Mouse (Mus musculus): ENCODE data around the gene Slc4a11. TPM values are rescaled to one million over a fixed set of nuclear protein-coding genes. Genes with fewer than 3 reads are reported as not detected.

Gene Slc4a11
- polyA plus RNA-seq (2012; ENCODE audit: insufficient read depth, insufficient read length, missing spikeins) = not detected in 2 replicates

GRCm38 (mm10) chr2:130697153-130697810 lies at the start of gene Slc4a11:
Gene Slc4a11, minus strand, starts transcription at chr2:130697519.
- Histone ChIP-seq H3K4me3 (ENCODE audit: insufficient read depth, low read depth, low read length) (peak within 1 kb of the TSS; percentile 52), H3K27ac (replicated peaks; ENCODE audit: low read depth, low read length) (no peak within 1 kb of the TSS), H3K4me1 (ENCODE audit: control insufficient read depth, insufficient read depth, insufficient read length, low read length) (peaks cover 6% of the 10 kb centered on the region)

DNA sequence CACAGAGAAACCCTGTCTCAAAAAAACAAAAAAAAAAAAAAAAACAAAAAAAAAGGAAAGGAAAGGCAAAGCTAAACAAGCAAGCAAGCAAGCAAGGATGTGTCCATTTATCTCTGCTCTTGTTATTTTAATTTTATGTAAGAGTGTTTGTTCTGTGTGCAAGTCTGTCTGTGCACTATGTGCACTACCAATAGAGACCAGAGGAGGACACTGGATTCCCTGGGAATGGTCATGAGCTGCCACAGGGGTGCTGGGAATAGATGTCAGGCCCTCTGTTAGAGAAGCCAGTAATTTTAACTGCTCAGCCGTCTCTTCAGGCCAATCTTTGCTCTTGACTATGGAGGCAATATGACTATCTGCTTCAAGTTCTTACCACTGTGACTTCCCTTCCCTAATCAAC lies 46.3 kb upstream of the Slc4a11 start:
- Histone ChIP-seq H3K27ac (replicated peaks; ENCODE audit: low read depth, low read length) (no peak overlapping the region), H3K4me3 (ENCODE audit: insufficient read depth, low read depth, low read length) (no peak overlapping the region), H3K4me1 (ENCODE audit: control insufficient read depth, insufficient read depth, insufficient read length, low read length) (no peaks in the 10 kb centered on the region)

GRCm38 (mm10) chr2:130740096-130740495 lies 42.8 kb upstream of the Slc4a11 start:
- H3K27ac ChIP-seq (replicated peaks; ENCODE audit: low read depth, low read length) = no peak overlapping the region
- H3K4me3 ChIP-seq (ENCODE audit: insufficient read depth, low read depth, low read length) = no peak overlapping the region
- H3K4me1 ChIP-seq (ENCODE audit: control insufficient read depth, insufficient read depth, insufficient read length, low read length) = no peaks in the 10 kb centered on the region

DNA sequence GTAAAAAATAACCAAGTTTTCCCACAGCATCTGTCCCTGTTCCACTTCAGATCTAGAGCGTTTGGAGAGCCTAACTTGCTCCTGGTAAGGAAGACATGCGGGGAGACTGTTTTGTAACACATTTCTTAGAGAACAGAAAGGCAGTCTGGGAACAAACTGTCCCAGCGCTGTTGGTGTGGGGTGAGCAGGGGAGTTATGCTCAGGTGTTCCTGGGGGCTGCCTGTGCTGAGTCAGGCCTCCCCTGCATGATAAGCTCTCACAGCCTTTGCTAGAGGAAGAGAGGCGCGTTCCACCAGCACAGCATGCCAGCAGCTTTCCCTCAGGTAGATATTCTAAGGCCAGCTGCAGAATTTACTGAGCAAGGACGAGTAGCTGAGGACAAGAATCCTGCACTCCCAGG lies 40.7 kb upstream of the Slc4a11 start:
- Histone ChIP-seq H3K4me3 (ENCODE audit: insufficient read depth, low read depth, low read length) (no peak overlapping the region), H3K4me1 (ENCODE audit: control insufficient read depth, insufficient read depth, insufficient read length, low read length) (no peaks in the 10 kb centered on the region), H3K27ac (replicated peaks; ENCODE audit: low read depth, low read length) (no peak overlapping the region)

GRCm38 (mm10) chr2:130735281-130735680 lies 38.0 kb upstream of the Slc4a11 start:
- Histone ChIP-seq H3K4me3 (ENCODE audit: insufficient read depth, low read depth, low read length) (no peak overlapping the region), H3K27ac (replicated peaks; ENCODE audit: low read depth, low read length) (no peak overlapping the region), H3K4me1 (ENCODE audit: control insufficient read depth, insufficient read depth, insufficient read length, low read length) (no peaks in the 10 kb centered on the region)

DNA sequence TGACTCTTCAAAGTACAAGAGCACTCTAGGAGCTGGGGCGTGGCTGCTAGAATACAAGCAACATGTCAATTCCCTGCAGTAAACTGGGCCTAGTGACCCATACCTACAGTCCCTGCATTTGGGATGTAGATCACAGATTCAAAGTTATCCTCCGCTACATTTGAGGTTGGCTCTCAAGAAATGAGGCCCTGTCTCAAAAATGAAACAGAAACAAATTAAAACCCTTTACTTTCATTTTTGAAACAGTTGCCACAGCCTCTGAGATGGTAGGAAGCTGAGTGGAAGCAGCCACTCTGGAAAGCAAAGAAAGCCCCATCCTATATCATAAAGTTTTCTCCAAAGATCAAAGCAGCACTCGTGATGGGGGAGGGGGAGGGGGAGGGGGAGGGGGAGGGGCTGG lies 36.1 kb upstream of the Slc4a11 start:
- Histone ChIP-seq H3K27ac (replicated peaks; ENCODE audit: low read depth, low read length) (no peak overlapping the region), H3K4me3 (ENCODE audit: insufficient read depth, low read depth, low read length) (no peak overlapping the region)

GRCm38 (mm10) chr2:130731855-130732254 lies 34.5 kb upstream of the Slc4a11 start:
- no peak overlapping the region for H3K4me3 ChIP-seq (ENCODE audit: insufficient read depth, low read depth, low read length)
- H3K4me1 ChIP-seq (ENCODE audit: control insufficient read depth, insufficient read depth, insufficient read length, low read length) = peaks cover 9% of the 10 kb centered on the region; the same call in 1 of the 2 replicates
- no peak overlapping the region for H3K27ac ChIP-seq (replicated peaks; ENCODE audit: low read depth, low read length)

More for the DNA sequence above, 36.1 kb upstream of the Slc4a11 start:
- H3K4me1 ChIP-seq (ENCODE audit: control insufficient read depth, insufficient read depth, insufficient read length, low read length) = peaks cover 3% of the 10 kb centered on the region; the same call in 1 of the 2 replicates

DNA sequence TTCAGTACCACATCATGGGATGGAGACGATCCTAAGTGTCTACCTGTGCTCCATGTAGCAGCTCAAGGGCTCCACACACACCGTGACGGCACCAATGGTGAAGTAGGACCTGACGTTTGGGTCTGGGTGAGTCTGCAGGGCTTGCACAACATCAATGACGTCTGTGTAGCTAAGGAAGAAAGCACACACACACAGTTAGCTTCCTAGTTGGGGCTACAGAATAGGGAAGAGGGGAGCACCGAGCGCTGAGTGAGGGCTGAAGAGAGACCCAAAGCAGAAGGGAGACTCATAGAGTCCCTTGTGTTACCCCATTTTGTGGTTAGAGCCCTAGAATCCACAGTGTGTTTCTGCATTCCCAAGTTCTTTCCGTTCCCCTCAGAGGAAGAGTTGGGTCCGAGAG lies 33.4 kb upstream of the Slc4a11 start:
- H3K4me1 ChIP-seq (ENCODE audit: control insufficient read depth, insufficient read depth, insufficient read length, low read length) = peaks cover 9% of the 10 kb centered on the region; the same call in 1 of the 2 replicates
- no peak overlapping the region for H3K4me3 ChIP-seq (ENCODE audit: insufficient read depth, low read depth, low read length)
- no peak overlapping the region for H3K27ac ChIP-seq (replicated peaks; ENCODE audit: low read depth, low read length)

DNA sequence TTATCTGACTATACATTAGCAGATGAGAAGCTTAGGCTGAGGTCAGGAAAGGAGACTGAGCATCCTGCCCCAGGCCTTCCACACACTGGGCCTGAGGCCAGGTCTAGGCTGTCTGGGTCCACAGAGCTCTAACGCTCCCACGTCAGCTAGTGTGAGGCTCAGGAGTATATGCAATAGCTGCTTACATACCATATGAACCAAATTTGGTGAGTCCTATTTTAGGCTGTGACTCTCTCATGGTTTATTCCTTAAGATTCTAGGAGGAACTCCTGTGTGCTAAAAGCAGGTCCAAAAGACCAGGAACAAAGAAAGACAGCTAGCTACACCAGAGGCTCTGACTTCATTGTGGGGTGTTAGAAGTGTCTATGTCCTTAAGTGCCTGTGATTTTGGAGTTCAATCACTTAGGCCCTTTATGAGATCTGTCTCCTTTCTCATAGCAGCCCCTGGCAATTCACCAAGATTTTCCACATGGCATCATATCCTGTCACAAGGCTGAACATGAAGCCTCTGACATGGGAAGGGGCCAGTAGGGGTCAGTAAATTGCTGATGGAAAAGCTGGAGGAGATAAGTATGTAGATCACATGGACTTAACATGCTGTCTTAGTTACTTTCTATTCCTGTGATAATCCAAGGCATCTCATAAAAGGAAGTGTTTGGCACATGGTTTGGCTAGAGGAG lies 31.7 kb upstream of the Slc4a11 start:
- Histone ChIP-seq H3K27ac (replicated peaks; ENCODE audit: low read depth, low read length) (peak overlapping the region; percentile 59), H3K4me3 (ENCODE audit: insufficient read depth, low read depth, low read length) (no peak overlapping the region), H3K4me1 (ENCODE audit: control insufficient read depth, insufficient read depth, insufficient read length, low read length) (peaks cover 18% of the 10 kb centered on the region)

- Histone ChIP-seq H3K4me1 (ENCODE audit: control insufficient read depth, insufficient read depth, insufficient read length, low read length) (peaks cover 19% of the 10 kb centered on the region), H3K4me3 (ENCODE audit: insufficient read depth, low read depth, low read length) (no peak overlapping the region), H3K27ac (replicated peaks; ENCODE audit: low read depth, low read length) (peak overlapping the region; percentile 54)
Measured at GRCm38 (mm10) chr2:130727752-130728151, 30.4 kb upstream of the Slc4a11 start.

DNA sequence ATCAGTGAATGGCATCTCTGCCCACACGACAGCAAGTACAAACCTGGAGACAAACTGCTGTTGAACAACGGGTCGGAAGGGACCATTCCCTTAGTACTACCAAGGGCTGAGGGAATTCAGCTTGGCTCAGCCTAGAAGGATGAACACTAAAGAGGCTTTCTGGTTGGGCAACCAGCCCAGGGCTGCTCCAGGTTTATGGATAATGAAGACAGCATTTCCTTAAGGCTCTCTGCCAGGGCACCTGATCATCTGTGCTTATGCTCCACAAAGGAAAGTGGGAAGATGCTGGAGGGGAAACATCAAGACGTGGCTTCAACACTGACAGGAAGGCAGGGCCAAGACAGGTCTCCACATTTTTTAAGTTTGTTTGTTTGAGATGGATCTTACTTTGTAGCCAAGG lies 27.1 kb upstream of the Slc4a11 start:
- H3K27ac ChIP-seq (replicated peaks; ENCODE audit: low read depth, low read length) = peak overlapping the region; percentile 35; the same call in 1 of the 2 replicates
- no peak overlapping the region for H3K4me3 ChIP-seq (ENCODE audit: insufficient read depth, low read depth, low read length)
- H3K4me1 ChIP-seq (ENCODE audit: control insufficient read depth, insufficient read depth, insufficient read length, low read length) = peaks cover 19% of the 10 kb centered on the region

- Histone ChIP-seq H3K4me3 (ENCODE audit: insufficient read depth, low read depth, low read length) (no peak overlapping the region), H3K27ac (replicated peaks; ENCODE audit: low read depth, low read length) (no peak overlapping the region), H3K4me1 (ENCODE audit: control insufficient read depth, insufficient read depth, insufficient read length, low read length) (no peaks in the 10 kb centered on the region)
Measured at GRCm38 (mm10) chr2:130717951-130718350, 20.6 kb upstream of the Slc4a11 start.

DNA sequence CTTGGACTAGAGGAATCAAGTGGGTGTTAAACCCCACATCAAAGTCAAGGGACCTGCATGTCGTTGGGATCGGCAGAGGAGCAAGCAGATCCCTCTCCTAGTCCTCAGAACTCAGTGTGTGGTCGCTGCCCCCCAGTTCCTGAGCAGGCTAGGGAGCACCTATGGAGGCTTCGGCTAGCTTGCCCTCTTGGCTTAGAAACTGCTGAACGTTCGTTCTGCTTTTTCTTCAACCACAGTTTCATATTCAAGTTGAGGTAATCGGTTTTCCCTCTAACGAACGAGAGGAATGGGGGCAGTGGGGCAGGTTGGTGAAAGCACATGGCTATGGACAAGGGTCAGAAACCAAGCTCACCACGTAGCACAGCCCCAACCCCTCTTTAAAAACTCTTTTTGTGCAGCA lies 9.7 kb upstream of the Slc4a11 start:
- no peaks in the 10 kb centered on the region for H3K4me1 ChIP-seq (ENCODE audit: control insufficient read depth, insufficient read depth, insufficient read length, low read length)
- no peak overlapping the region for H3K4me3 ChIP-seq (ENCODE audit: insufficient read depth, low read depth, low read length)
- no peak overlapping the region for H3K27ac ChIP-seq (replicated peaks; ENCODE audit: low read depth, low read length)

DNA sequence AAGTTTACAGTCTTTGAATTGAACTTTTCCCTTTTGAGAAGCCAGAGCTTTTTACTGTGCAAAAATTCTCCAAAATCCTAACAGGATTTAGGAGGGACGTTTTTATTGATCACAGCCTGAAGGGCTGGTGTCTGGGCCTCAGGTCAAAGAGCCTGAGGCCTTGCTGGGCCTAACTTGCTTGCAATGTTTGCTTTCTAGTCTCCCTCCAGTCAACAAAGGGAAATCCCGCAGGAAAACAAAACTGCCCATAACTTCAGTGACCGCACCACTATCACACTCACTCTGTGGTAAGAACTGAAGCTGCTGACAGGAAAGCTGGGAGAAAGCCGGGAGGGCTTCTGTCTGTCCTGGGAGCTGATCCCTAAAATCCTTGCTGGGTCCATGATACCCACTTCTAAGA lies 9.3 kb upstream of the Slc4a11 start:
- H3K4me3 ChIP-seq (ENCODE audit: insufficient read depth, low read depth, low read length) = no peak overlapping the region
- H3K27ac ChIP-seq (replicated peaks; ENCODE audit: low read depth, low read length) = no peak overlapping the region
- H3K4me1 ChIP-seq (ENCODE audit: control insufficient read depth, insufficient read depth, insufficient read length, low read length) = no peaks in the 10 kb centered on the region

DNA sequence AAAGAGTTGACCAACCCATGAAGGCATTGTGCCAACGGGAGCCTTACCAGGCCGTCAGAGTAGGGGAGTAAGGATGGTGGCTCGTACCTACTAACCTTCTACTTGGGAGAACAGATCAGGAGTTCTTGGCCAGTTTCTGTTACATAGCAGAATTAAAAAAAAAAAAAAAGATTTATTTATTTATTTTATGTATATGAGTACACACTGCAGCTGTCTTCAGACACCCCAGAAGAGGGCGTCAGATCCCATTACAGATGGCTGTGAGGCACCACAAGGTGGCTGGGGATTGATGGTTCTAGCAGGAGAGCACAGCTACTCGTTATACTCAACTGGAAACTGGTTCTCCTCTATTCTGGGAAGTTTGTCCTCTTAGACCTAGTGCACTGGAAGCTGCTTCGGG lies 7.9 kb upstream of the Slc4a11 start:
- Histone ChIP-seq H3K4me1 (ENCODE audit: control insufficient read depth, insufficient read depth, insufficient read length, low read length) (no peaks in the 10 kb centered on the region), H3K4me3 (ENCODE audit: insufficient read depth, low read depth, low read length) (no peak overlapping the region), H3K27ac (replicated peaks; ENCODE audit: low read depth, low read length) (no peak overlapping the region)
